ENCODE assay signal across 24 mouse cellular contexts in genomic region chr13:119256350-119256749, GRCm38 (mm10).
DNase-seq lines count a peak whose midpoint lies in the region; ATAC-seq lines count a peak whose summit lies in the region.
"Had no signal": no experiment of that assay in that cellular context is flagged by ENCODE, and none has a peak within 500 bp of the region (broad histone marks: within the 10 kb centered on the region; RNA-seq: fewer than 3 reads in every experiment).

No protein-coding gene starts in this region.

- no peaks in the 10 kb centered on the region for H3K27me3 ChIP-seq in hindbrain, embryonic 16.5 days (replicated peaks; ENCODE audit: control insufficient read depth, insufficient read depth, low read length)
- H3K27me3 ChIP-seq in hindbrain, embryonic 10.5 days (ENCODE audit: insufficient read depth, poor library complexity, severe bottlenecking): no peaks in the 10 kb centered on the region
- no peaks in the 10 kb centered on the region for H3K27me3 ChIP-seq in midbrain, embryonic 15.5 days (replicated peaks)
- no peaks in the 10 kb centered on the region for H3K27me3 ChIP-seq in midbrain, embryonic 16.5 days (ENCODE audit: control insufficient read depth, insufficient read depth, low read depth, low read length)
- H3K27me3 ChIP-seq: embryonic facial prominence, embryonic 12.5 days; embryonic facial prominence, embryonic 15.5 days; forebrain, embryonic 15.5 days; heart, embryonic 13.5 days; hindbrain, embryonic 12.5 days had no signal

- H3K9me3 ChIP-seq in hindbrain, embryonic 16.5 days (ENCODE audit: control insufficient read depth, low read length): no peaks in the 10 kb centered on the region
- H3K9me3 ChIP-seq in hindbrain, embryonic 10.5 days: no peaks in the 10 kb centered on the region
- H3K9me3 ChIP-seq in midbrain, embryonic 15.5 days: no peaks in the 10 kb centered on the region
- no peaks in the 10 kb centered on the region for H3K9me3 ChIP-seq in midbrain, embryonic 16.5 days (replicated peaks; ENCODE audit: control insufficient read depth, low read length, poor library complexity, severe bottlenecking)
- H3K9me3 ChIP-seq: embryonic facial prominence, embryonic 15.5 days; forebrain, embryonic 15.5 days; heart, embryonic 10.5 days; heart, embryonic 13.5 days; hindbrain, embryonic 12.5 days had no signal

- peak; percentile 74 for ATAC-seq in hindbrain, embryonic 16.5 days
- ATAC-seq in midbrain, embryonic 15.5 days (replicated peaks): 0 out of 2 replicates have a peak, but pooled peaks have one; percentile 27
- ATAC-seq in midbrain, embryonic 16.5 days: no peak
- ATAC-seq: activated CD4-positive, CD25-positive, alpha-beta regulatory T cell, adult 4 months; forebrain, embryonic 15.5 days had no signal

- H3K4me1 ChIP-seq in hindbrain, embryonic 16.5 days (ENCODE audit: control insufficient read depth, insufficient read depth, low read depth, low read length): no peaks in the 10 kb centered on the region
- H3K4me1 ChIP-seq in hindbrain, embryonic 10.5 days (replicated peaks): no peaks in the 10 kb centered on the region
- H3K4me1 ChIP-seq in midbrain, embryonic 15.5 days: no peaks in the 10 kb centered on the region
- no peaks in the 10 kb centered on the region for H3K4me1 ChIP-seq in midbrain, embryonic 16.5 days (ENCODE audit: control insufficient read depth, insufficient read depth, low read length)
- H3K4me1 ChIP-seq: embryonic facial prominence, embryonic 12.5 days; embryonic facial prominence, embryonic 15.5 days; forebrain, embryonic 15.5 days; heart, embryonic 10.5 days; heart, embryonic 13.5 days; hindbrain, embryonic 12.5 days had no signal

- WGBS in hindbrain, embryonic 16.5 days: 63% methylated on average over 6 of the region's 6 CpGs
- WGBS in hindbrain, embryonic 10.5 days: 75% methylated on average over 6 of the region's 6 CpGs
- 55% methylated on average over 6 of the region's 6 CpGs for WGBS in midbrain, embryonic 15.5 days
- whole genome bisulfite sequencing in midbrain, embryonic 16.5 days: 37% methylated on average over 6 of the region's 6 CpGs

- intact Hi-C loops in left cerebral cortex, postnatal 4 days (cut with DNase I): no loop called here
- intact Hi-C loops in left cerebral cortex, postnatal 36 days (cut with DNase I): no loop called here

- peak; percentile 72 to 74 for DNase-seq in cerebellum, postnatal 10 days
- no peak for DNase-seq in cerebellum, postnatal 25 days
- no peak for DNase-seq in hindbrain, embryonic 10.5 days (ENCODE audit: low spot score)
- DNase-seq in left cerebral cortex, postnatal 4 days: peak; percentile 36
- DNase-seq in left cerebral cortex, postnatal 36 days (ENCODE audit: low spot score in 2 of 2): no peak
- DNase-seq: adrenal gland, adult 8-10 months; adrenal gland, postnatal 25 days; cerebellum, adult 18-20 months; cerebellum, adult 9-11 months; gastrocnemius, postnatal 10 days; gastrocnemius, postnatal 36 days; heart, adult 2 months; heart, postnatal 14 days; heart, postnatal 4 days had no signal

- no peaks in the 10 kb centered on the region for H3K36me3 ChIP-seq in hindbrain, embryonic 16.5 days (ENCODE audit: control insufficient read depth, insufficient read depth, low read length)
- no peaks in the 10 kb centered on the region for H3K36me3 ChIP-seq in hindbrain, embryonic 10.5 days
- H3K36me3 ChIP-seq in midbrain, embryonic 15.5 days (replicated peaks): no peaks in the 10 kb centered on the region
- no peaks in the 10 kb centered on the region for H3K36me3 ChIP-seq in midbrain, embryonic 16.5 days (ENCODE audit: control insufficient read depth, insufficient read depth, low read length)
- H3K36me3 ChIP-seq: embryonic facial prominence, embryonic 12.5 days; embryonic facial prominence, embryonic 15.5 days; forebrain, embryonic 15.5 days; heart, embryonic 10.5 days; heart, embryonic 13.5 days; hindbrain, embryonic 12.5 days had no signal

- H3K27ac ChIP-seq in hindbrain, embryonic 16.5 days (ENCODE audit: low read depth, low read length): no peak overlapping the region
- no peak overlapping the region for H3K27ac ChIP-seq in hindbrain, embryonic 10.5 days
- H3K27ac ChIP-seq in midbrain, embryonic 15.5 days: no peak overlapping the region
- no peak overlapping the region for H3K27ac ChIP-seq in midbrain, embryonic 16.5 days (ENCODE audit: low read length)
- H3K27ac ChIP-seq: embryonic facial prominence, embryonic 12.5 days; embryonic facial prominence, embryonic 15.5 days; forebrain, embryonic 15.5 days; heart, adult 2 months; heart, embryonic 10.5 days; heart, embryonic 13.5 days; hindbrain, embryonic 12.5 days had no signal

- no peak overlapping the region for H3K4me3 ChIP-seq in hindbrain, embryonic 16.5 days (ENCODE audit: low read length)
- no peak overlapping the region for H3K4me3 ChIP-seq in hindbrain, embryonic 10.5 days
- H3K4me3 ChIP-seq in midbrain, embryonic 15.5 days: no peak overlapping the region
- H3K4me3 ChIP-seq in midbrain, embryonic 16.5 days (ENCODE audit: low read depth, low read length): no peak overlapping the region
- H3K4me3 ChIP-seq: embryonic facial prominence, embryonic 12.5 days; embryonic facial prominence, embryonic 15.5 days; forebrain, embryonic 15.5 days; heart, adult 2 months; heart, embryonic 10.5 days; heart, embryonic 13.5 days; hindbrain, embryonic 12.5 days had no signal

- H3K9ac ChIP-seq in hindbrain, embryonic 16.5 days (ENCODE audit: low read depth, low read length): no peak overlapping the region
- no peak overlapping the region for H3K9ac ChIP-seq in midbrain, embryonic 15.5 days
- H3K9ac ChIP-seq in midbrain, embryonic 16.5 days (ENCODE audit: low read depth, low read length): no peak overlapping the region
- H3K9ac ChIP-seq: embryonic facial prominence, embryonic 12.5 days; embryonic facial prominence, embryonic 15.5 days; forebrain, embryonic 15.5 days; heart, embryonic 13.5 days; hindbrain, embryonic 12.5 days had no signal

- H3K4me2 ChIP-seq in hindbrain, embryonic 16.5 days (ENCODE audit: low read length): no peak overlapping the region
- no peak overlapping the region for H3K4me2 ChIP-seq in midbrain, embryonic 15.5 days
- no peak overlapping the region for H3K4me2 ChIP-seq in midbrain, embryonic 16.5 days (ENCODE audit: low read length)
- H3K4me2 ChIP-seq: embryonic facial prominence, embryonic 12.5 days; embryonic facial prominence, embryonic 15.5 days; forebrain, embryonic 15.5 days; heart, embryonic 13.5 days; hindbrain, embryonic 12.5 days had no signal

Comparison
In these comparisons a context has a peak if more than half of its experiments do, and no peak if none do; other contexts are left out.
1. DNase-seq: peak in cerebellum, postnatal 10 days (2 of 2) and left cerebral cortex, postnatal 4 days (single experiment); none in cerebellum, postnatal 25 days (0 of 2), hindbrain, embryonic 10.5 days (single experiment) and left cerebral cortex, postnatal 36 days (0 of 2).